Mouse (Mus musculus): ENCODE results near the gene Mrpl47.

GRCm38 (mm10) chr3:32770781-32771180 is 33.4 kb upstream of the Mrpl47 start:
- TF ChIP-seq CTCF (IDR thresholded peaks at IDR 0.05; ENCODE audit: control insufficient read depth, insufficient read depth, low read length): no peak
- TF ChIP-seq POLR2A (IDR thresholded peaks at IDR 0.05; ENCODE audit: borderline replicate concordance, control insufficient read depth, low read depth, low read length): no peak

Data from bone marrow, adult 2 months (tissue).